Mouse (Mus musculus): ENCODE measurements around the gene Trim2.

Trim2 gene

DNA sequence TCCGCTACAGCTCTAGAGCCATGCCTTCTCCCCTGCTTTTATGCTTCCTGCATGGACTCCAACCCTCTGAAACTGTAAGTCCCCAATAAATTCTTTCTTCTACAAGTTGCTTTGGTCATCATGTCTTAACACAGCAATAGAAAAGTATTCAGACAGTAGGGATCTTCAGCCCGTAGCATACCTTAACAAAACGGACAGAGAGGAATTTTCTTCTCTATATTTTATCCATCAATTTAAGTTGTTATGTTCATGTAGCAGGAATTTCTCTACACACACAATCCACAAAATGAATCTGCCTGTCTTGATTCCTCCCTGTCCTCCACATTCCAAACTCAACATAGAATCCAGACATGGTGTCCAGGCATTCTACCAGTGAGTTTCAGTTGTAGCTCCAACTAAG lies at the start of gene Trim2:
Gene Trim2 (minus strand): TSS at position 101 of the 400 bp plus-strand sequence.
- DNase-seq: no peak

DNA sequence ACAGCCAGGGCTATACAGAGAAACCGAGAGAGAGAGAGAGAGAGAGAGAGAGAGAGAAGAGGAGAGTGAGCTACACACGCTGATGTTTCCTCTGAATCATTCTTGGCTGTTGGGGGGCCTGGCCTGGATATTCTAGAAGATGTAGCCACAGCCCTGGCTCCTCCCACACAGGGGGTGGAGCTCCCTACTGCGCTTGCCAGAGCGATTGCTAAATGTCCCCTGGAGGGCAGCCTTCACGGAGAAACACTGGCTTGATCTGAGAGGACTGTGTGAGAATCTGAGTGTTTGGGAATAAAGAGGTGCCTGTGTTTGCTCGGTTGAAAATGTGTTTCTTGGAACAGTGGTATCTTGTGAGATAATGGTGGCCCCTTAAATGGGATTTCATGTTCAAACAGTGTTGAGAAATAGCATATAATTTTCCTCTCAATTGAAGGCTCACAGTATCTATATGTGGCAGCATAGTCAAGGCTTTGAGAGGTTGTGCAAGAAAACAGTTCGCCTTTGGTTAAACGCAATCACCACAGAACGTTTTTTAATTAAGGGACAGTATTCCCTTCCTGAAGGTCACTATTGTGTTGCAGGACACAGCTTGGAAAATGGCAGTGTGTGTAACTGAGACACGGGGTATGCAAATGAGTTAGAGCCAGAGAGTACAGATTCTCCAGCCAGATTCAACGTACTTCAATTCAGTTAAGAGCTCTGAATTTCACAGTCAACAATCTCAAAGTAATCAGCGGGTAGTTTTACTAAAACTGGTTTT lies 49.4 kb upstream of the Trim2 start:
- peak; percentile 92 for DNase-seq

DNA sequence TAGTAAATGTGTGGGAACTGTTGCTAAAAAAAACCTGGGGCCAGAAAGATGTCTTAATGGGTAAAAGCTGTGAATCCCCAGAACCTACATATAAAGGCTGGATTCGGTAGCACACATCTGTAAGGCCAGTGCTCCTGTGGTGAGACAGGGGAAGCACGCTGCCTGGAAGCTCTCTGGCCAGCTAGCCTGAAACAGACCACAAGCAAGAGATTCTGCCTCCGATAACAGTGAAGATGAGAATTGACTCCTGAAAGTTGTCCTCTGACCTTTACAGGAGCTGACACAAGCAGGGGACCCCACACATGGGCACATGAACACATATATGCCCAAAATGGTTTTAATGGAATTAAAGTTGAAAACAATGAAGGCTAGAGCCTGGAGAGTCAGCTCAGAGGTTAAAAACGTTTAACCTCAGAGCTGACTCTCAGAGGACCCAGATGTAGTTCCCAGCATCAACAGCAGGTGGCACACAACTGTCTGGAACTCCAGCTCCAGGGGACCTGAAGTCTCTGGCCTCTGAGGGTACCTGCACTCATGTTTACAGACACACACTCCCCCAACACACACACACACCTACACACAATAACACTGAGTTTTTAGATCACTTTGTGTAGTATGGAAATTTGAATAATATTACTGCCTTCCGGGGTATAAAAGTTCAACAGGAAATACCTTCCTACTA lies 45.8 kb upstream of the Trim2 start:
- DNase-seq: peak; percentile 90

DNA sequence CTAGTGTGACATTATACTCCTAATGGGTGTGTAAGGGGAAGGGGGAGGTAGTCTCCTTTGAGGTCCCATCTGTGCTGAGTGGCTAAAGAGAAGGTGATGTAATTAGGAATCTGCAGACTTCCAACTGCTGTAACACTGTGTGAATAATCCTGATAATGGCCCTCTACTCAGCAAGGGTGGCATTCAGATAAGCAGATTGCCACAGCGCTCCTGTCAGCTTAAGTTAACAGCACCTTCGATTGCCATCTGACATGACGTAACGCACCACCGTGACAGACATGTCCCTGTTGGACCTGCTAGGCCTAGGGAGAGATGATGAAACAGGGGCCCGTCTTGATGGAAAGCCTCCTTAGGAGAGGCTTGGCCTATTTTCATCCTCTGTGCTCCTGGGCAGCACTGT lies 43.6 kb upstream of the Trim2 start:
- peak; percentile 52 for DNase-seq

DNA sequence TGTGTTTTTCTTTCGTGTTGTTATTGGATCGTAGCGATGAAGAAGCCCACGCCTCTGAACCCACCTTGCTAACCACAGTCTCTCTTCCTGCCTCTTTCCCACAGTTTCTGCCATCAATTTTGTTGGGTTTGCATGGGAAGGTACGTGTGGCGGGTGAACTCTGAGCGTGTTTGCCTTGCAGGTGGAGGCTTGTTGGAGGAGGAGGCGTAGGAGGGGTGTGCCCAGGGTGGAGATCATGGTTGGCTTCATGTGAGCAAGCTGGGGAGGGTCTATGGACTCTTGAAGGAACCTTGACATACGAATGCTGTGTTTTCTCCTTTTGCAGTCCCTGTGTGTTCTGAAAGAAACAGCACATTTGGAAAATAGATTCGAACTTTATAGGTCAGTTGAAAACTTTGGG lies 43.1 kb upstream of the Trim2 start:
- DNase-seq: no peak

DNA sequence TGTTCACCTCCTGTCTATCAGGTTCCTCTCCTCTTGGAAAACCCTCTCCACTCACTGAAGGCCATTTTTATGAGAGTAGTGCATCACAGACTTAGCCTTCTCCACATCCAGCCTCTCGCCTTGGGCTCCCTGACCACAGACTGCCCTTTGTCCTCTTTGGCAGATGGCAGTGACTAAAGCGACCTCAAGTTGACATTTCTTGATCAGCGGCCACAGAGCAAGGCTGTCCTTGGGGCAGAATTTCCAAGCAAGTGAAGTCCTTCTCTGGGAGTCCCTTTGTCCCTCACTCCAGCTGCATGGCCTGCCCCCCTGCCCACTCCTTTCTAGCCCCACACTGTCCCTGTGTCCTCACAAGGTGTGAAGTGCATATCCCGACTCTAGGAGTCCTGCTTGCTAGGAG lies 40.7 kb upstream of the Trim2 start:
- DNase-seq: no peak

DNA sequence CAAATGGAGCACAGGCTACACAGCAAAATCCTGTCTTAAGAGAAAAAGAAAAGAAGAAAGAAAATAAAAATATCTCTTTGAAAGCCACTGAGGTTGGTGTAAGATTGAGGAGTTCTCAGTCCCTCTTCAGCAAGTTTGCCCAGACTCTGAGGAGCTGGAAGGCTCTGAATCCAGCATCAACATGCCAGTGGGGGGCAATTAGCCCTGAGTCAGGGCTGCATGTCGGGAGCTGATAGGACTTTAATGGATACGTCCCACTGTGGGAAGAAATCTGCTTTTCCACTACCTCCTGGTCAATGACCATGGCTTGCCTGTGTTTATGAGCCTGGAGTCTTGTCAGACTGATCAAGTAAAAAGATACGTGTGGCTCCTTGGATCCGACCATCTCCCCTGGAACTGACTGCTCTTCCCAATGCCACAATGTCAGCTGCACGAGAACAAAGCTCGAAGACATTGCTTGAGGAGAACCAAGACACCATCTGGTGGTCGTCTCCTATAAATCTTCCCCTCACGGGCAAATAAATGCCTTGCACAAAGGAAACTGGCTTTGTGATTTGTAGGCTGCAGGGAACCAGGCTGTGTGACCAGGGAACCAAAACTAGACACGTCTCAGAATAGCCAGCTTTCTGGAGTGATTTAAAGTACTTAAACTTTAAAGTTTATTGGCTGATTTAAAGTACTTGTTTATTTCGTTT lies 39.9 kb upstream of the Trim2 start:
- no peak for DNase-seq

DNA sequence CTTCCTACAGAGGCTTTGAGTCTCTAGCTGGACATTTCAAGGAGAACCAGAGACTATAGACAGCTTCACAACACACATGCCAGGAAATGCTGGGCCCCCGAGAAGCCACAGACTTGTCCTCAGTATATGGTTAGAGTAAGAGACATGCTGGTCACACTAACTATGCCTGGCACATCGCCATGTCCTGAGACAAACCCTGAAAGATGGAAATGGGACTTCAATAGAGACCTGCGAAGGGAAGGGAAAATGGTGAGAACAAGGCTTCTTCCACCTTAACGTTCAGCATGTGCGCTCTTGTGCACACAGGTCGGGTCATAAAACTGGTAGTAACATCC lies 38.9 kb upstream of the Trim2 start:
- no peak for DNase-seq

DNA sequence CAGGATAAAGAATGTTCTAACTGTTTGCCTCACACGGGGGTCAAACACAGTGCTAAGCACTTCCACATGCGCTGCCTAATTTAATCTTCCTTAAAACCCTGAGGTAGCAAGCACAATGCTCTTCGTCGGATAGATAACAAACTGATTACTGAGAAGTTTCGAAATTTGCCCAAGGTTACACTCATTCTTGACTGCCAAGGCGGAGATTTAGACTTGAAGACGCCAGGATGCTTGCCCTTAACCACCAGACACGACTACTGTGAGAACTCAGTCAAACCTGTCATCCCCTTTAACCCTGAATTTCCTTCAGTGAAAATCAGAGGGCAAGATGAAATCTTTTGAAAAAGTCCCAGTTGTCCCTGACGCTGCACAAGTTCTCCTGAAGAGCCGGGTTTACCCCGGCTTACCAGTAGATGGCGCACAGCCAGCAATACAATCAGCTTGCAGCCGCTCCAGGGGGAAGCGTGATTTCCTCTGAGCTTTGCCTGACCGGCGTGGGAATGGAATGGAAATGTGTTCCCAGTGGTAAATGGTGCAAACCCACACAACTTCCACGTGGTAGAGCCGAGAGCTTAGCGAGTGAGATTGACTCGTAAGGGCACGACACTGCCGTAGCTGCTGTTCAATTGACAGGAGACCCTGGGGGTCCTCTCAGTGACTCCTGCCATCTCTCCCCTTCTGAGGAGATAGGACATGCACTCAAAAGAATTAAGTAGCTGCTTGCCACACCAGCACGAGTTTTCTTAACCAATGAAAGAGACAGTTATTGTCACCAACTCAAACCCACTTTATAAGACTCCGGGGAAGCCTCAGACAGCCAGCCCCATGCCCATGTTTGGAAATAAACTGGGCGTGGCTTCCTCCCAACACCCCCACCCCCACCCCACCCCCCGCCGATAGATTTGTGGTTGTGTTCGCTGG lies 38.3 kb upstream of the Trim2 start:
- DNase-seq: peak; percentile 93

DNA sequence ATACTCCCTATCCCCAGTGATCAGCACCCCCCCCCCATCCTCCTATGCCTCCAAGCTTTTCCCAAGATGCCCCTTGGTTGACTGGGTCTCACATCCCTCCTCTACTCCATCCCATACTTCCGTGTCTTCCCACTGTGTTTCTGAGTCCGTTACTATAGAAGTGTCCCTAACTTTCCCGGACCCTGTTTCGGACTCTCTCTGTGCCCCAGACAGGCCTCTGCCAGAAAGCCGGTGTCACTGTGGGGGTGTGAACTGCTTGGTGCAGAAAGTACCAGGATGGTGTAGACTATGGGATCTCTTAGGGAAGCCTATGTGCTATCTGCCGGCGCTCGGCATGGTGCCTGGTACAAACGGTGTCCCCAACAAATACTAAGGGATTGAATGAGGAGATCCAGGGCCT lies 36.4 kb upstream of the Trim2 start:
- DNase-seq: no peak

DNA sequence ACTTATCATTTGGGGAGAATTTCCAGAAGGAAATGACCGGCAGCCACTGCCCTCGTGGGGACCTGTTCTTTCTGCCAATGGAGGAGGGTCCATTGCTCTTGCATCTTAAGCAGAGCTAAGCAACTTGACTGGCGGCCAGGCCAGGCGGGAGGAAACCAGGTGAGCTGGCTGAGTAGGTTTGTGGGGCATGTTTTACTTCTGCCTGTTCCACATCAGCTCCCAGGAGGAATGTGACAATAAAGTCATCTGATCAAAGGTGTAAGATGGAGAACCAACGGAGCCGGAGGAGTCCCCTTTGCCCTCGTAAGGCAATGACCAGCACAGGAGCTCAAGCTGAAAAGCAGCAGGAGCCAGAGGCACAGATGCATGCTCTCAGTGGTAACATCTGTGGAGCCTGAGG lies 35.1 kb upstream of the Trim2 start:
- DNase-seq: no peak

DNA sequence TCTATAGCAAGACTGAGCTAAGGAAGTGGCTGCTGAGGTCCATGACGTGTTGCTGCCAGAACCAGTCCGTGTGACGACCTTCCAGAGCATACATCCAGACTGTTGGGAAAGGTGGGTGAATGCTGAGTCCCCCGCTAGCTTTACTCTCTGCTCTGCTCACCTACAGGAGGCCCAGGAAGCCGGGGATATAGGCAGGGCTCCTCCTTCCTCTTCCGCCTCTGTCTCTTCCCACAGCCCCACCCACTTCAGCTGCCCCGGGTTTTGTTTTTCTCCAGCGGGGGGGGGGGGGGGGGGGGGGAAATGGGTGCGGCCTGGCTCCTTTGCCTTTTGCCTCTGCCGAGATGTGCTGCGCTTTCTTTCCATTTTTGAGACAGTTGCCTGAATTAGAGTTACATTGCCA lies 30.9 kb upstream of the Trim2 start:
- DNase-seq: peak; percentile 44

DNA sequence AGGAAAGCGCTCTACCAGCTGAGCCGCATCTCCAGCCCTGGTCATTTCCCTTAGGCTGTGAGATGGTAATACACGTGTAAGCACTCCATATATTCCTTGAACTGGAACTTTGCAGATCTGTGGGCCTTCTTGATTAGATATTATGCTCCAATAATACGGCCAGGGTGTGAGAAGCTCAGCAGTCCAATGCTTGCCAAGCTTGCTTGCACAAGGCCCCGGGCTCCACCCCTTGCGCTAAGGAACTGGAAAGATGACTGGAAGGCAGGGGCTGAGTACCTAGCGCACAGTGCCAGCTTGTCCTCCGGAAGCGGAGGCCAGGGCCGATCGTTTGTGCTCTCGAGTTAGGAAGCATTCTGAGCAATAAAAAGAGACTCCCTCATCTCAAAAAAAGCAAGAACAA lies 29.7 kb upstream of the Trim2 start:
- peak; percentile 49 for DNase-seq

DNA sequence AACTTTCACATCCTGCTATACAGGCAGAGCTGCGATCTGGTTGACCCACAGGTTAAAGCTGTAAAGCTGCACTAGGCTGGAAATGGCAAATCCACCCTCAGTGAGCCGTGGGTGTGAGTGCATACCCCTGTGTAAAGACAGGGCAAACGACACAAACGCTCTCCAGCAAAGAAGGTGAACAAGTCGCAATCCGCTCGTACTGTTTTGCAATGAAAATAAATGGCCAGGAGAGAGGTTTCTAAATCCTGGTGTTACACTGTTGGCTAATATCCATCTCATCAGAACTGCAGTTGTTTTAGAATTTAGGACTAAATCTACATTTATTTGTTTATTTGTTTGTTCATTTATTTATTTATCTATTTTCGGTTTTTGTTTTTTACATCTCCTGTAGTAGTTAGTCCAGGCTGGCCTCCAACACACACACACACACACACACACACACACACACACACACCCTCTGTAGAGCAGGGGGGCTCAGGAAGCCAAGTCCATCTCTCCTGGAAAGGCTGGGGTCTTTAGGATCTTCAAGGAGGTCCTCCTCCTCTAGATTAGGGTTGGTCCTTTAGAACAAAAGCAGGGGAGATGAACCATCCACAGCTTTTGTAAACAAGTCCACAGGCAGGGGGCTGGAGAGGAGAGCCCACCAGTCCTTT lies 28.9 kb upstream of the Trim2 start:
- DNase-seq: no peak

DNA sequence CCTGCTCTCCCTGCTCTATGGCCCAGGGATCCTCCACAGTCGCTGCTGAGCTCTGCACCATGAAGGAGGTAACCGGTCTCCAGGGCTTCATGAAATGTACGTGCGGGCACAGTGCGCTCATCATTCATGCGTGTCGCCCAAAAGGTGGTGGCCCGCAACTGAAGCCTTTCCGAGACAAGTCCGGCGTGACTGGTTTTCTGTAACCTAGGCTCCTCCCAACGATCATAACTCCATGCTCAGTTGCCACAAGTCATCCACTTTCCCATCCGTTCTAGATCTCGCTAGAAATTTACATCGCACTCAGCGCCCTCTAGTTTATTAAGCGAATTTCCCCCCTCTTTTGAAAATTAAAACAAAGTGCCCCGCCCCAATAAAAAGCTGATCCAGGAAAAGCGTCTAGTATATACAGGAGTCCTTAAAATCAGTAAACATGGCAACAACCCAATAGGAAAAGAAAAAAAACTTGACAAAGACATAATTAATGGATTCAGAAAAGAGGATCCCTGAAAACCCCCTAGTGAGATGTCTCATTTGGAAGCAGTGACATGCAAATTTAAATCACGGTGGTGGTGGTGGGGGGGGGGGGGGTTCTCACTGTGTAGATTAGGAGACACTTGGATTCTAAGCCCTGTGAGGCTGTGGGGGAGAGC lies 28.2 kb upstream of the Trim2 start:
- no peak for DNase-seq

DNA sequence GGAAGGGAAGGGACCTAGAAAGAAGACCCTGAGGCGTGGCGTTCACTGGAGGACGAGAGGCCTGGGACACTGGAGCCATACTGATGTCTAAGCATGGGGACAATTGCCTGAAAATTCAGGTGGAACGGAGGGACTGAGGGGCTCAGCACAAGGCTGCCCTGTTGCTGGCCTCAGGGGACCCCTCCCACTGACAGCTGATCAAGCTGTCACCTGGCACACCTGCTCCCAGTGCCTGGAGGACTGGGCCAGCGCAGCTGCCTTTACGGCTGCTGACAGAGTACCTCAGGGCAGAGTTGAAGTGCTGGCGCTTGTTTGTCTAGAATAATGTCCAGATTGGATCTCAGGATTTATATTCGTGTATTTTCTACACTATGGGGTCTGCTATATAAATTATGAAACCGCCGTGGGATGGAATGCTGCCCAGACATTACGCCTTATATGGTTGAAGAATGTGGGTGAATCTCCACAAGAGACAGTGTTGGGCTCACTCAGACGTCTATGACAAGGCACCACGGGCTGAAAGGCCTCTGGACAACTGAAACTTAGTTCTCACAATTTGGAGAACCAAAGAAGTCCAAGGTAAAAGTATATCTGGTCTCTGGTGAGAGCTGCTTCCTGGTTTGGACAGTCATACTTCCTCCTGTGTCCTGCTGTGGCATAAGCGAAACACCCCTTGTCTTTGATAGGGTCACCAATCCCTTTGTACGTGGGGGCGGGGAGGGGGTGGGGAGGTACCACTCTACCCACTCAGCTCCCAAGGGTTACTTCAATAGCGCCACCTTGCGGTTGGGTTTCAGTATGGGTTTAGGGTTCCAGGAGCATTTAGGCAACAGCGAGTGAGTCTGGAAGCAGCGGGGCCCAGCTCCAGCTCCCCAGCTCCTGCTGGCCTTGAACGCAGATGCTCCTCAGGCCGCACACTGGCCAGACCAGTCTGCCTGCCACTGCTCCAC lies 27.0 kb upstream of the Trim2 start:
- peak; percentile 83 for DNase-seq

DNA sequence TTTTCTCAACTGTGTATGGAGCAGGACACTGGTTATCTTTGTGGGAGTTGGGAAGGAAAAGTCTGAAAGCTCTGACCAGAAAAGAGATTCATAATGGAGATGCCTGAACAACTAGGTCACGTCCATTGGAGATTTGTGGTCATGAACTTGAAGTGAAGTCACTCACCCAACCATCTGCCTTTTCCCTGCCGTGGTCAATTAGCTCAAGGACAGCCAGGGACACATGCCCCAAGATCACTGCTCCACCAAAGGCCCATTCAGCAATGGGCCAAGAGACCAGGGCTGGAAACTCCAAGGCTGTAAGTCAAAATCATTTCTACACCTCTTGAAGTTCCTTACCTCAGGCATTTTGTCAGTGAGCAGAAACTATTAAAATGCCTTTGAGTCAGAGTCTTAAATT lies 23.5 kb upstream of the Trim2 start:
- DNase-seq: no peak

DNA sequence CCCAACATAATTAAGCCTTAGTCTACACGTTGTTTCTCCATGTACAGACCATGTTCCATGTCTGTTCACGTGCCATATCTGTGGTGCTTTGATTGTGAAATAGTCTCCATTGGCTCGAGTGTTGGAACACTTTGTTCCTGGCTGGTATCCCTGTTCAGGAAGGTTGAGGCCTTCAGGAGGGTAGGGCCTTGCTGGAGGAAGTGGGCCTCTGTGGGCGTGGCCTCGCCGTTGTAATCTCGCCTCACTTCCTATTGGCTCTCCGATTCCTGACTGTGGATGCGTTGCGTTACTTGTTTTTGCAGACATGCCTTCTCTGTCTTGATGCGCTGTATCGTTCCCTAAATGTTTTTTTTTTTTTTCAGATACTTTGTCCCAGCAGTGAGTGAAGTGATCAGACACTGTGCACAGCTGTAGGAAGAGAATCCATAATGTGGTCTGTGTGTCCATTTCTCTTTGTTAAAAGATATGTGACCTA lies 18.3 kb upstream of the Trim2 start:
- peak; percentile 74 for DNase-seq

DNA sequence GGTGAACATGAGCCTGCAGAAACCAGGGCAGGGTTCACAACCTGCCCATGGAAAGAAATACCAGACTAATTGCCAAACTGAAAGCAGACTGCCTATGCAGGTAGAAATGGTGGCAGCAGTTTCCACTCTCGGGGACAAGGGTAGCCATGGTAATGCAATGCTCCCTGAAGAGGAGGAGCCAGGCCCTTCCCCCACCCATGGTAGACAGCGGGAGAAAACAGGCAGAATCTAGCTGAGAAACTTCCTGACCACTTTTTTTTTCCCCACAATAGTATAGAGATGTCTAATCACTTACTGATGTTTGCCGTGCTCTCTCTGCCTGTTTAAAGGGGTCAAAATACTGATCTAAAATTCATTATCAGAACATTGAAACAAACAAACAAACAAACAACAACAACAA lies 17.8 kb upstream of the Trim2 start:
- DNase-seq: no peak

DNA sequence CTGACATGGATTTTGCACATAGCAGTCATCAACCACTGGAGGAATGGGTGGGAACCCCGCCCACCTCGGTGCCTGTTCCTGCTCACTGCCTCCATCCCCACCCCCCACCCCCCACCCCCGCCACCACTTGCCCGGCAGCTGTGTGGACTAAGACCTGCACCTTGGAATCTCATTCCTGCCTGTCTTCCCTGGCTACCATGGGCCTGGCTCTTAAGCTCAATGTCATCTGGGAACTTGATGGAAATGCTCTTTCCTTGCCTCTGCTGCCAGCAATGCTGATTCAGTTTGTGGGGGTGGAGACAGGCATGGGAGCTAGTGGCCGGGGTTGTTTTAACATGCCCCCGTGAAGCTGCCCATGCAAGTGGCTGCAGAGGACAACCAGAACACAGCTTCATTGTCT lies 17.3 kb upstream of the Trim2 start:
- no peak for DNase-seq

DNA sequence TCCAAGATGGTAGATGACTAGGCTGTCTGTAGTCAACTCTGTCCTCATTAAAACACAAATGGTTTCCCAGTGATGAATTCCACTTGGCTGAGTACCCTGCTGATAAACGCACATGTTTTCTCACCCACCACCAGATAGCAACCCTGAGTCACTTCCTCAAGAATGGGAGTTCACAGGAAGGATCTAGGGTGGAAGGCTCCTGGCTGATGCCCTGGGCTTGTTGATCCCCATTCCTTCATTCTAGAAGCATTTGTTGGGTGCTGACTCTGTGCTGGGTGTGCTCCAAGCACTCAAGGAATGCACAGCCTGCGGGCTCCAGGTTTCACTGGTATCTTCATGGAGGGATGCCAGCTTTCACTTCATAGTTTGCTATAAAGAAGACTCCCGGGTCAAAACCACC lies 12.8 kb upstream of the Trim2 start:
- DNase-seq: peak; percentile 61

Data from lung, postnatal 36 days (tissue).